Mouse (Mus musculus) cortical plate, adult 2 months (tissue): ENCODE results near the gene Senp2.

Source experiments
- CTCF ChIP-seq: fragments of 200-500 bp; IDR thresholded peaks from 2 replicates; pipeline ENCODE4 v1.5.1; 2011; ENCODE audit warnings: mild to moderate bottlenecking, control low read depth, low read length; ENCODE audit not compliant: insufficient read depth; ENCODE audit errors: extremely low read depth
- POLR2A ChIP-seq: fragments of 200-500 bp; IDR thresholded peaks from 2 replicates; pipeline ENCODE4 v1.6.1; 2011; ENCODE audit warnings: mild to moderate bottlenecking, low read length, control low read depth; ENCODE audit not compliant: insufficient read depth; ENCODE audit errors: extremely low read depth

DNA sequence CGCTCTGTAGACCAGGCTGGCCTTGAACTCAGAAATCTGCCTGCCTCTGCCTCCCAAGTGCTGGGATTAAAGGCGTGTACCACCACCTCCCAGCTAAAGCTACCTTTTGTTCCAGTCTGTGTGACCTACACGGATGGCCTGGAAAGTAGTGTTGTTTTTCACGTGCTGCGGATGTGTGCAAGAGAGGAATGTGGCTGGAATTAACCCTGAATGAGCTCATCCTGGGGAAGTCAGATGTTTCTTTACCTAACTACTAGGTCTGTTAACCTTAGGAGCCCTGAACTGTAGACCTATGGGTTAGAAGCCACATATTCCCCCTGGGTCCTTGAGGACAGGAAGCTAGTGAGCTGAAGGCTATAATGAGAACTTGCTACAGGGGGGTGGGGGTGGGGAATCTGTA lies 21.3 kb upstream of the Senp2 start:
- TF ChIP-seq CTCF (no peak), POLR2A (no peak)
